Mouse (Mus musculus): ENCODE measurements around the gene Enah. TPM values are rescaled to one million over a fixed set of nuclear protein-coding genes. Genes with fewer than 3 reads are reported as not detected.

The Enah gene
- polyA plus RNA-seq (2017; shearing (Covaris generic)): 0.18 TPM

GRCm38 (mm10) chr1:182019926-182020801, at the start of gene Enah:
Gene Enah, minus strand, starts transcription at chr1:182019990.

Other genes starting within 250 kb of the Enah start
- 320 TPM for gene Lbr, start 176.9 kb downstream of the Enah start, polyA plus RNA-seq (2017; shearing (Covaris generic))
- gene Srp9, start 104.7 kb upstream of the Enah start, polyA plus RNA-seq (2017; shearing (Covaris generic)): 198 TPM
- not detected for gene Vmn1r1, start 144.5 kb upstream of the Enah start, polyA plus RNA-seq (2017; shearing (Covaris generic))